Mouse (Mus musculus) frontal cortex, postnatal 10 days (tissue): Measurements from ENCODE around the gene Gpr179.
"Not testable (repeated sequence)": the region's sequence is repeated elsewhere in the genome, so short reads cannot be mapped to it uniquely, and the experiment has no call there.

Experiments
- DNase-seq, 2 experiments: peaks; one replicate each; pipeline ENCODE4 v3.0.0; 2022; ENCODE audit warnings: low spot score in 2 of 2, mixed read lengths in 1 of 2

Gpr179 gene

GRCm38 (mm10) chr11:97321894-97322600, 29.8 kb downstream of the Gpr179 start:
- DNase-seq, result not testable (repeated sequence)

GRCm38 (mm10) chr11:97321197-97321596, 30.7 kb downstream of the Gpr179 start:
- DNase-seq, result no peak

- peak; percentile 95 to 98 for DNase-seq
These were observed 36.1 kb downstream of the Gpr179 start, which contains the start of gene Mrpl45 for GRCm38 (mm10) chr11:97315504-97316503. TSS of gene Mrpl45 (plus strand) at chr11:97315716.

GRCm38 (mm10) chr11:97314751-97315503, 37.0 kb downstream of the Gpr179 start:
- DNase-seq, result no peak

- DNase-seq, result no peak
These were observed 37.8 kb downstream of the Gpr179 start for GRCm38 (mm10) chr11:97314110-97314509.

- not testable (repeated sequence) for DNase-seq
These were observed 39.0 kb downstream of the Gpr179 start for GRCm38 (mm10) chr11:97312871-97313270.

- DNase-seq, result no peak
These were observed 40.8 kb downstream of the Gpr179 start for GRCm38 (mm10) chr11:97310895-97311631.

GRCm38 (mm10) chr11:97309911-97310571, 41.8 kb downstream of the Gpr179 start:
- DNase-seq, result peak; percentile 50 to 75

- no peak for DNase-seq
These were observed 42.4 kb downstream of the Gpr179 start for GRCm38 (mm10) chr11:97309451-97309836.

GRCm38 (mm10) chr11:97308806-97309450, 42.9 kb downstream of the Gpr179 start:
- no peak for DNase-seq

GRCm38 (mm10) chr11:97307294-97308069, 44.4 kb downstream of the Gpr179 start:
- DNase-seq, result no peak

- no peak for DNase-seq
These were observed 47.2 kb downstream of the Gpr179 start for GRCm38 (mm10) chr11:97304631-97305030.

- no peak for DNase-seq
These were observed 49.6 kb downstream of the Gpr179 start for GRCm38 (mm10) chr11:97302231-97302781.

- DNase-seq, result no peak
These were observed 50.5 kb downstream of the Gpr179 start for GRCm38 (mm10) chr11:97301406-97301805.

GRCm38 (mm10) chr11:97299939-97300338, 51.9 kb downstream of the Gpr179 start:
- no peak for DNase-seq

- DNase-seq, result no peak
These were observed 55.3 kb downstream of the Gpr179 start for GRCm38 (mm10) chr11:97296542-97296941.

GRCm38 (mm10) chr11:97292731-97293130, 59.1 kb downstream of the Gpr179 start:
- no peak for DNase-seq

GRCm38 (mm10) chr11:97289276-97290230, 62.3 kb downstream of the Gpr179 start:
- peak in 1 of 2 experiments; percentile 35 for DNase-seq
